Mouse (Mus musculus): ENCODE measurements around the gene Trim61. TPM values are rescaled to one million over a fixed set of nuclear protein-coding genes. Genes with fewer than 3 reads are reported as not detected.
"Not testable (repeated sequence)": the region's sequence is repeated elsewhere in the genome, so short reads cannot be mapped to it uniquely, and the experiment has no call there.

The Trim61 gene
- total RNA-seq, 1 experiment from 2014 or later: not detected

DNA sequence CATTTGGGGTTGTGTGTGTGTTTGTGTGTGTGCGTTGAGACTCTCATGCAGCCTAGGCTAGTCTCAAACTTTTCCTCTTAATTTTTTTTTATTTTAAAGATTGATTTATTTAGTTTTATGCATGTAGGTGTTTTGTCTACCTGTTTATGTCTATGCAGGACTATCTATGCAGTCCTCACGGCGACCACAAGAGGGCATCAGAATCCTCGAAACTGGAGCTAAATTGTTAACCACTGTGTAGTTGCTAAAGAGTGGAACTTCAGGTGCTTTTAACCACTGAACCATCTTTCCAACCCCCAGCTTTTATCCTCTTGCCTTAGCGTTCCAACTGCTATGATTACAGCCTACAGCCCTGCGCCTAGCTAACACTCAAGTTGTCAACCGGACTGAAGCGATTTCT is 4.2 kb upstream of the Trim61 start:
- ATAC-seq (replicated peaks; ENCODE audit: insufficient number of reproducible peaks, low FRiP score, low TSS enrichment, poor library complexity, severe bottlenecking): no peak

DNA sequence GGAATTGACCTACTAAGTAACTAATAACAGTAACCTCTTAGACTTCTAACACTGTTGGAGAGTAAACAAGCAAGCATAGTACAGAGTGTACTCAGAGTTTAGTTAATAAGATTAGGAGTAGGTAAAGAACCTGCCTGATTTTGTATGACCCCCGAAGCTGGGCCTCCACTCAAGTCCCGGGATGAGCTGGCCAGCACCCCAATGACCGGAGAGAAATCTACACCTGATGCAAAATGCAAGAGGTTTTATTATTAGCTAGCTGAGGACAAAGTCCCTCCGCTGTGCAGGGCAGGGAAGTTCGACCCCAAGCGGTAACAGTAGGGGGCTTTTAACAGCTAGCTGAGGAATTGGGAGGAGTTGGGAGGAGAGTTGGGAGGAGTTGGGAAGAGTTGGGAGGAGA is 10.7 kb downstream of the Trim61 start:
- ATAC-seq (replicated peaks; ENCODE audit: insufficient number of reproducible peaks, low FRiP score, low TSS enrichment, poor library complexity, severe bottlenecking): not testable (repeated sequence)

DNA sequence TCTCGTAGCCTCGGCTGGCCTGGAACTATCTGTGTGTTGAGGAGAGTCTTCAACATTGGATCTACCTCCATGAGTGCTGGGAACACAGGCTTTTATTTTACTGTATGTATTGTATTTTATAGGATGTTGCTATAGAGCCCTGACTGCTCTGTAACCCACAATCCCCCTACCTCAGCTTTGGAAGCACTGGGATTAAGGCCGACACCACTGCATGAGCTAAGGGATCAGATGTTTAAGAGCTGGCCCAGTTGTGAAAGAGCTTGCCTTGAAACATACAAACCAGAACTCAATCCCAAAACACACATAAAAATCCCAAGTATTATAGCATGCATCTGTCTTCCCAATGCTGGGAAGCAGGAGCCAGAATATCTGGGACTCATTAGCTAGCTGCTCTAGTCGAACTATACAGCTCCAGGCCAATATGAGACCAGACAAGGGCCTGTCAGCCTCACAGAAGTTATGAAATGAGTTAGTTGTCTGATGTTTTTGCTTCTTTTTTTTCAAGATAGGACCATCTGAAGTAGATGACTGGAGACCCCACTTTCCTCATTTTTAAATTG is 19.4 kb downstream of the Trim61 start:
- no peak for ATAC-seq (replicated peaks; ENCODE audit: insufficient number of reproducible peaks, low FRiP score, low TSS enrichment, poor library complexity, severe bottlenecking)

GRCm38 (mm10) chr8:64987731-64988130 is 30.6 kb downstream of the Trim61 start, which contains the start of gene Trim75:
Gene Trim75, minus strand, starts transcription at chr8:64987831.
- ATAC-seq (replicated peaks; ENCODE audit: insufficient number of reproducible peaks, low FRiP score, low TSS enrichment, poor library complexity, severe bottlenecking): no peak

- ATAC-seq (replicated peaks; ENCODE audit: insufficient number of reproducible peaks, low FRiP score, low TSS enrichment, poor library complexity, severe bottlenecking): no peak
Observed at GRCm38 (mm10) chr8:64983150-64983897, 35.0 kb downstream of the Trim61 start.

Other genes starting within 250 kb of the Trim61 start
- gene Klhl2, start 168.5 kb downstream of the Trim61 start, total RNA-seq (2017): 29.4 to 59.8 TPM (median 43.6 TPM) in 3 replicates
- gene Tmem192, start 71.3 kb downstream of the Trim61 start, total RNA-seq (2017): 21.7 to 28.7 TPM (median 26.3 TPM) in 3 replicates
- gene Trim75, start 30.7 kb downstream of the Trim61 start, total RNA-seq (2017): not detected in 3 replicates
- not detected in 3 replicates for gene Trim60, start 61 bp upstream of the Trim61 start, total RNA-seq (2017)
- gene Apela, start 18.8 kb upstream of the Trim61 start, total RNA-seq (2017): not detected in 3 replicates
- not detected in 3 replicates for gene Gm10663, start 56.5 kb upstream of the Trim61 start, total RNA-seq (2017)
- gene BC030870, start 111.0 kb upstream of the Trim61 start, total RNA-seq (2017): not detected in 3 replicates

Measured in monocyte, adult 5-6 weeks (primary cell).